Mouse (Mus musculus) granulocyte monocyte progenitor cell, adult 5-6 weeks (primary cell): ENCODE data around the gene Zdhhc14. TPM values are rescaled to one million over a fixed set of nuclear protein-coding genes. Genes with fewer than 3 reads are reported as not detected.
A peak's percentile ranks its signal among the peaks of the same experiment; 100 is the strongest.

Experiments
- ATAC-seq: replicated peaks from 2 replicates; pipeline ENCODE4 v1.8.0; 2016; ENCODE audit warnings: mild to moderate bottlenecking, moderate TSS enrichment, inconsistent platforms; ENCODE audit not compliant: poor library complexity, severe bottlenecking
- total RNA-seq, 2 experiments: library from RNA; stranded (forward) in 1 of 2; stranded (reverse) in 1 of 2; fragments of 200-712, 200-1000 nt in 1 of 2; fragments of >200 nt in 1 of 2; fragmentation: Nextera tagmentation in 1 of 2; gene quantifications; 2 replicates each; pipeline ENCODE4 v1.2.3; 2014 to 2017

The Zdhhc14 gene
- total RNA-seq, 2 experiments from 2014 or later, result 1.4 to 3.4 TPM

DNA sequence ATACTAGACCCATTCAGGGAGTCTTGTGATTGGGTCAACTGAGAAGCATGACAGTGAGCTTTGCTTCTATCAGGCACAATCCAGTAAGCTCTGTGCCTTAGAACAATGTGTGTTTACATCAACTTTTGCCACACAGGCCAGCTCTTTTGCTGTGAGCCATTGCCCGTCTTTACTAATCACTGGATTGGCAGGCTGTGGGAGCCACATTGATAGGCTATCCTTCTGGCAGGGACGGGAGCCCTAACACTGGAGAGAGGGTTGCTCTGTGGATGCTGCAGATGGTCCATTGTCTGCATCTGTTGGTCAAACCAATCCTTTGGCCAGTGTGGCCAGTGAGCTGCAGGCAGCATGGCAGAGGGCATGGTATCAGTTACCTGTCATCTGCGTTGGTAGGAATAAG lies 58.8 kb downstream of the Zdhhc14 start:
- no peak for ATAC-seq

DNA sequence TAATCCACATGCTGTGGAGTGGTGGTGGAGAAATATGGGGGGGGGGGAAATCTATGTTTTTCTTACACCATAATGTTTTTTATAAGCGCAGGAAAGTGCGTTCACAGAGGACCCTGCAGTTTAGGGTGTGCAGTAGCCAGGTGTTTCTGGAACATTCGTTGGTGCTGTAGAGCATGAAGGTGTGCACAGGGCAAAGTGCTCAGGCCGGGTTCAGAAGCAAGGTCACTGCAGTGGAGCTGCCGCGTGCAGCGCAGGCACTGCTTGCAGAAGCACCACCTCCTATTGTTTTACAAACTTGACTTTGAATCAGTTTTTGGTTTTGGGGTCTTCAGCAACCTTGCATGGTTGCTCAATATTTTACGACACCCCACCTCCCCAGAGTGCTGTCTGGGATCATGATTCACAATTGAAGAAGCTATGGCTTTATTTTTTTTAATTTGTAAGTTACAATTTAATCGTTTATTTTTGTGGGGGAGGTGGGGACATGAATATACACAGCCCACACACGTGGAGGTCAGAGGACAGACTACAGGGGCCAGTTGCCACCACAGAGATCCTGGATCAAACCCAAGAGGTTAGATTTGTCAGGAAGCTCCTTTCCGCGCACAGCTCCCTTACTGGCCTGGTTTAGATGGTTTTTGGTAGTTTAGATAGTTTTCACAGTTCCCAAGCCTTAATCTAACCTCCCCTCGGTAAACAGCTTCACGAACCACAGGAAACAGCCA lies 59.8 kb downstream of the Zdhhc14 start:
- no peak for ATAC-seq

DNA sequence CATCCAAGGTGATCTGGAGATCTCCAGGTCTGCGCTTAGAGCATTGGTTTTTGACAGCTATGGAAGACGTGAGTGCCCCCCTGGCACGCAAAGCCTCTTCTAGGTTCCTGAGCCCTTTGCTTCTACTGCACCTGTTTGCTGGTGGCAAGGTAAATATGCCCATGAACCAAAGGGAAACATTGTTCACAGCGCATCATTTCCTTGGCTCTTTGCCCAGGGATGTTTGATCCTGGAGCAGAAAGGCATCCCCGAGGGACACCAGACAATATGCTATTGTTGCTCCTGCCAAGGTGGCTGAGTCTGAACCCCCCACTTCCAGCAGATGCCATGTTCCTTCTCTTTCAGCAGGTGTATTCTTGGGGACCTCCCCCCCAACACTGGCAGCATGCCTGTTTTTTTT lies 61.2 kb downstream of the Zdhhc14 start:
- ATAC-seq, result no peak

DNA sequence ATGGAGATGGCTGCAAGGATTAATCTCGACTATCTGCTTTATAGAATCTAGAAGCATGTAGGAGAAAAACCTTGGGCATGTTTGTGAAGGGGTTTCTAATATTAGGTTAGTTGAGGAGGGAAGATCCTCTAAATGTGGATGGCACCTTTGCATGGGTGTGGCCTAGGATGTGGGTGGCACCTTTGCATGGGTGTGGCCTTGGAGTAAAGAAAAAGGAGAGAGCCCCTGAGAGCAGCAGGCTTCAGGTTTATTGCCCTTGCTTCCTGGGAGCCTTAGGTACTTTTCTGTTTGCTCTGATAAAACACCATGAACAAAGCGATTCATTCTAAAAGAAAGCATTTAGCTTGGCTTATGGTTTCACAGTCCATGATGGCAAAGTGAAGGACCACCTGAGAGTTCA lies 62.2 kb downstream of the Zdhhc14 start:
- ATAC-seq, result no peak

DNA sequence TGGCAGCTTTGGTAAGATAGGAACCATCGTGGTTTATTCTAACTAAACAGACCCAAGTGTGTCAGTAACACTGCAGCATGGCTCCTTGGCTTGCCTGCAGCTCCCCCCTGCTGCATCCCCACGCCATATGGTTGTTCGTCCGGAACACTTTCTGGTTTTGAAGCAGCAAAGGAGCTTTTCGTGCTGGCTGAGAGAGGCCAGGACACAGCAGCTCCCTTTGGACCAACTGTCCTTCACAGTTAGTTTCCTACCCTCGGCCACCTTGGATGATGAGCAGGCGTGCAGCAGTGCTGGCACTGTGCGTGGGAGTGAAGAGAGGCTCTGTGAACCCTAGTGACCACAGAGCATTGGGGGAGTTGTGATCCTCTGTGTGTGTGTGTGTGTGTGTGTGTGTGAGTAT lies 64.2 kb downstream of the Zdhhc14 start:
- no peak for ATAC-seq

DNA sequence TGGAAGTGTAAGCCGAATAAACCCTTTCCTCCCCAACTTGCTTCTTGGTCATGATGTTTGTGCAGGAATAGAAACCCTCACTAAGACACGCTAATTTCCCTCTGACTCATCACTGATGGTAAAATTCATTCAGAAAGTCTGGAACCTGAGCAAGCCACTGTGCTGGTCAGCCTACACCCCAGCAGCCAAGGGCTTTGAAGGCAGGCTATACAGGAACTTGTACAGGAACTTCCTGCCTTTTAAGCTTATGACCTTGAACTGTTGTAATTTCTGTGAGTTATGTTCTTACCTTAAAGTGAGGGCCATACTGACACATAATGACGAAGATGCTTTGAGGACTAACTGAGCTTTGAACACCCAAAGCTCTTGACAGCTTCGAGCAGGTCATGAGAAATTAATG lies 67.9 kb downstream of the Zdhhc14 start:
- ATAC-seq, result no peak

DNA sequence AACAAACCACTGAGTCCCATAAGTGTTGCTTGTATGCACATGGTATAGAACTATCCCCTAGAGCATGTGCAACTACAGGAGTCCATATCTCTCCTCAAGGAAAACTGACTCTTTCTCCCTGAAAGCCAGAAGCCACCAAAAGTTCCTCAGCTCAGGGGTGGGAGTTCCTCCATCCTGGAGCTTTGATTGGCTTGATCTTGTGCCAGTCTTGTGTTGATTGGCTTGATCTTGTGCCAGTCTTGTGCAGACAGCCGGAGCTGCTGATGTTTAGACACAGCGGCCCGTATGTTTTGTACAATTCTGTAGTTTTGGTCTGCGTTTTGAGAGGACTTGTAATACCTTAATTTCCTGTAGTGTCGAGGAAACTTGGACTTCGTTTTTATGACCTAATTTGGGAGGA lies 70.8 kb downstream of the Zdhhc14 start:
- ATAC-seq, result no peak

GRCm38 (mm10) chr17:5566006-5566405 lies 73.6 kb downstream of the Zdhhc14 start:
- no peak for ATAC-seq

GRCm38 (mm10) chr17:5567943-5568342 lies 75.6 kb downstream of the Zdhhc14 start:
- ATAC-seq, result no peak

GRCm38 (mm10) chr17:5569131-5570030 lies 77.0 kb downstream of the Zdhhc14 start:
- ATAC-seq, result peak; percentile 61; the same call in 1 of the 2 replicates

- ATAC-seq, result no peak
Observed at GRCm38 (mm10) chr17:5572096-5572730, 79.9 kb downstream of the Zdhhc14 start.

GRCm38 (mm10) chr17:5572745-5573420 lies 80.5 kb downstream of the Zdhhc14 start:
- ATAC-seq, result no peak

DNA sequence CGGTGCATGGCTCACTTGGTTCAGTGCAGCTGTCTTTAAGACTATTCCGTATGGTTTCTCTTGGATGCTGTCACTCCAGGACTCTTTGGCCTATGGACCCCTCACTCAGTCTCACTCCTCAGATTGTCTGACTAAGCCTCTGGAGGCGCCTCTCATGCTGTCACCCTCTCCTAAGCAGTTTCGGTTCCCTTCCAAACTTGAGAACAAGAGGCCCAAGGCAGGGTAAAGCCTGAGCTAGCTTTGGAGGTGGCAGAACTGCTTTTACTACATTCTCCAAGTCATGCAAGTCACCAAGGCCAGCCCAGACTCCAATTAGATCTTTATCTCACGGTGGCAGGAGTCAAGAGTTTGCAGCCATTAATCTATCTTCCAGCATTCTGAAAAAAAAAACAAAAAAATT lies 82.3 kb downstream of the Zdhhc14 start:
- ATAC-seq, result peak; percentile 66

DNA sequence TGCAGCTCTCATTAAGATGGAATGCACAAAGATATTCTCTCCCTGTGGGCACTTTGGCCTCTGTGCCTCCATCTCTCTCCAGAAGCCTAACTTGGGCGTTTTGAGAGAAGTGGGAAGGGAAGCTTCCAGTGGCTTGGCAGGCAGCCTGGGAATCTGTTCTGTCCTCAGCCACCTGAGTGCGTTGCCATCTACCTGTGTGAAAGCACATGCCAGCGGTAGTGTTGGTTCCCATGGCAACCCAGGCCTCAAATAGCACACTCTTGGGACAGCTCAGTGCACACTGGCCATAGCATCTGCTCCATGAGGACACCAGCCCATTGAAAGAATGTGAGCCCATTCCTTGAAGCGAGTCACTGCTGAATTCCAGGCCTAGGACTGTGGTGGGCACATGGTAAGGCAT lies 83.2 kb downstream of the Zdhhc14 start:
- ATAC-seq, result no peak

DNA sequence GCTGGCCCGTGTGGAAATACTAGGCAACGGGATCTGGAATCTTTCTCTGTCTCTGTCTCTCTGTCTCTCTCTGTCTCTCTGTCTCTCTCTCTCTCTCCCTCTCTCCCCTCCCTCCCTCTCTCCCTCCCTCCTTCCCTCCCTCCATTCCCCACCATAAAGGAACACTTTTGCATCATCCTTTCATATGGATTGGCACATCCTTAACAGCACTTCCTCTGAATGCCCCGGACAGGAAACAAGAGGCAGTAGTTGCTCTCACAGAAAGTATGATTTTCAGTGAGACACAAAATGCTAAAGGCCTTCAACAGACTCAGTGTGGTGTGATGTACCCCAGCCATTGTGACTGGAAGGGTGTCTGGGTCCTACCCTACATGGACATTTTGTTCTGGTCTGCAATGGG lies 89.9 kb downstream of the Zdhhc14 start:
- ATAC-seq, result peak; percentile 66

DNA sequence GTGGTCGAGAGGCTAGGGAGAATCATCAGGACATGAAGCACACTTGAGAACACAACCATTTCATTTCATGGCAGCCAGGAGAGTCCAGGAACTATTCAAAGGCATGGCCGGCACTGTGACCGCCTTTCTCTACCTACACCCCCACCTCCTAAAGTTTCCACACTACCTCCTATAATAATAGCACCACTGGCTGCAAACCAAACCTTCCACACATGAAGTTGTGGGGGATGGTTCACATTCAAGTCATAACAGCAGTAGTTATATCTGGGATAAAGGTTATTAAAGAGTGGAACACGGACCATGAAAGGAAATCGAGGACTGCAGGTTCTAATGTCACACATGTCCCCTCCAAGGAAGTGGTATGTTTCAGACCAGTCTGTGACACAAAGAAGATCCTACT lies 90.6 kb downstream of the Zdhhc14 start:
- ATAC-seq, result no peak

DNA sequence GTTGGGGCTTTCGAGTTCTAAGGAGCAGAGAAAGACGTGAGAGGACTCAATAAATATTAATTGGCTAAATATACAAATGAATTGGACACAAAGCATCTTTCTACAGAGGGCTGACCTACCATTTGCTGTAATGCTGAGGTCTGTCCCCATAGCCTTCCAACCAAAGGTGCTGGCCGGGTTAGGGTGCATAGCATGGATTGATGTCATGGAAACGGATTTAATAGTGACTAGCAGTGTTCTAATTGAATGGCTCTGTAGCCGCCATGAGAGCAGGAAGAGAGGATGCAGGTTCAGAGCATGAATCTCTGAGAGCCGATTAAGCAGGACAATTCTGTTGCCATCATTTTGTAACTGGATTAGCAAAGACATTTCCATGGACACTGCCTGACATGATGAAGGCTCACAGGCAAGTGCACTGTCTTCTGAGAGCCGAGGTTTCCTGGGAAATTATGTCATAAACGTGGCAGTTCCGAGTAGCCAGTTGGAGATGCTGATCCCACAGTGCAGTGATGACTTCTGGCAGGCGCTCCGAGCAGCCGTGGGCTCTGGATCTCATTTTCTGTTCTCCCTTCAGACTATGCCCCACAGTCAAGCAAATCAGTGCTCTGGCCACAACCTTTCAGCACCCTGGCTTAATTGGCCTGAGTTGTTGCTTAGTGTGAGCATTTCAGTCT lies 91.3 kb downstream of the Zdhhc14 start:
- ATAC-seq, result no peak

- no peak for ATAC-seq
Observed at GRCm38 (mm10) chr17:5591604-5592209, 99.3 kb downstream of the Zdhhc14 start.

- ATAC-seq, result no peak
Observed at GRCm38 (mm10) chr17:5593071-5593470, 100.7 kb downstream of the Zdhhc14 start.

DNA sequence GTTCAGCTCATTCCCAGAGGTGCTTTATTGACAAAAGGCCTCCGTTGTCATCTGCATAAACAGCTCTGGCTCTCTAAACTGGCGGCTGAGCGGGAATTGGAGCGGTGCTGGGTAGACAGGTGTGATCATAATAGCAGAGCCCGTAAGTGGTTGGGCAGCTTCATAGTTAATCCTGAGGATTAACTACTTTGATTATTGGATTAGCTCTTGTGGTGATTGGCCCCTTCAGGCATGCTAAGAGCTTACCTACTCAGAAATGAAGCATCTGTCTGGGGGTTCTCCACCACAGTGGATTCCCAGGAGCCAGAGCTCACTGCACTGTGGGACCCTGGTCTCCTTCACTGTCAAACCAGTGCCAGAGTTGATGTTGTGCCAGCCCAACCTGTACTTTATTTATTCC lies 102.7 kb downstream of the Zdhhc14 start:
- ATAC-seq, result no peak
